Mouse (Mus musculus) cerebellum, postnatal 10 days (tissue): Measurements from ENCODE around the gene Ppp2r2d.

Source experiments
- DNase-seq, 2 experiments: peaks; one replicate each; pipeline ENCODE4 v3.0.0; 2021; ENCODE audit warnings: mixed read lengths in 2 of 2

Ppp2r2d gene

DNA sequence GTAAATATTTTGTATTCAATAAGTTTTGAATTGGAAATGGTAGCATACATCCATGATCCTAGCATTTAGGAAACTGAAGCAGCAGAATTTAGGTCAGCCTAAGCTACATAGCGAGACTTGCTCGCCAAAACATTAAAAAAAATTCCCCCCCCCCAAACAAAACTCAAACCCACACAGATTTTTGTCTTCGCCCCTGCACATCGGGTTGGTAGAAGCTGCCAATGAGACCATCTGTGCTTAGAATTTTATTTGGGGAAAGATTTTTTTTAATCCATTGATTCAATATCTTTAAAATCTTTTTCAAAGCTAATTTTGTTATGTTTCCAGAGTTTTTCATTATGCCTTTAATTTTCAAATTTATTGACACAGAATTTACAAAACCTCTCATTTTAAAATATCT is 82.6 kb downstream of the Ppp2r2d start:
- DNase-seq: no peak
